12 mouse cellular contexts compared by ENCODE assay signal in the genomic region with DNA sequence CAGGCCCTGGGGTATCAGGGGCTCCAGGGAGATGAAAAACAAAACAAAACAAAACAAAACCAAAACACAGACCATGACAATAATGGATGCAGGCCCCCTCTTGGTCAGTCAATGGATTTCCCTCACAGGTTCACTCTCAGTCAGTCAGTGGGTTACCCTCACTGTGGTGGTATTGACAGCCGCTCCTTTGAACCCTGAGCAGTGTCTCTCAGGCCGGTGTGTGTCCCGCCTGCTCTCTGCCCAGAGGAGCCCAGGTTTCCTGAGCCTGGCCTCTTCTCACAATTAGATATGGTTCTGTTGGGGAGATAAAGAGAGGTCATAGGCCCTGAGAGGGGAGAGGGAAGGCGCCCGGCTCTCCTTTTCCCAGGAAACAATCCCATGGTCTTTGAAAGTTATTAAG.
A peak's percentile ranks its signal among the peaks of the same experiment; 100 is the strongest.
DNase-seq lines count a peak whose midpoint lies in the region; ATAC-seq and TF ChIP-seq lines count a peak whose summit lies in the region.
"Had no signal": no experiment of that assay in that cellular context is flagged by ENCODE, and none has a peak within 500 bp of the region (broad histone marks: within the 10 kb centered on the region; RNA-seq: fewer than 3 reads in every experiment).

No protein-coding gene starts in this region.

- no peak overlapping the region for H3K4me2 ChIP-seq in heart, embryonic 14.5 days (ENCODE audit: low read length)
- H3K4me2 ChIP-seq in lung, embryonic 14.5 days = no peak overlapping the region
- H3K4me2 ChIP-seq in intestine, embryonic 16.5 days (ENCODE audit: low read depth, low read length) = no peak overlapping the region
- no peak overlapping the region for H3K4me2 ChIP-seq in liver, embryonic 16.5 days (ENCODE audit: low read depth, low read length)
- H3K4me2 ChIP-seq: embryonic facial prominence, embryonic 15.5 days; heart, embryonic 15.5 days; hindbrain, embryonic 12.5 days; midbrain, embryonic 12.5 days had no signal

- 16% methylated on average over 5 of the region's 5 CpGs for WGBS in heart, embryonic 14.5 days
- WGBS in lung, embryonic 14.5 days = 40% methylated on average over 5 of the region's 5 CpGs
- WGBS in intestine, embryonic 16.5 days = 35% methylated on average over 5 of the region's 5 CpGs
- WGBS in liver, embryonic 16.5 days (ENCODE audit: insufficient replicate concordance) = 28% methylated on average over 5 of the region's 5 CpGs

- H3K27ac ChIP-seq in heart, embryonic 14.5 days (replicated peaks in 1 of 2; ENCODE audit: control insufficient read depth in 1 of 2, insufficient read depth in 1 of 2, low read depth in 2 of 2, low read length in 2 of 2) = no peak overlapping the region
- no peak overlapping the region for H3K27ac ChIP-seq in lung, embryonic 14.5 days (ENCODE audit: low read depth)
- 0 out of 2 replicates have a peak overlapping the region, but pooled peaks have one; percentile 31 for H3K27ac ChIP-seq in intestine, embryonic 16.5 days (ENCODE audit: low read length)
- no peak overlapping the region for H3K27ac ChIP-seq in liver, embryonic 16.5 days (ENCODE audit: low read length)
- H3K27ac ChIP-seq: embryonic facial prominence, embryonic 15.5 days; gastrocnemius, adult 2 months; heart, embryonic 15.5 days; hindbrain, embryonic 12.5 days; midbrain, embryonic 12.5 days had no signal

- no peaks in the 10 kb centered on the region for H3K36me3 ChIP-seq in heart, embryonic 14.5 days (ENCODE audit: control insufficient read depth, insufficient read depth, low read length)
- H3K36me3 ChIP-seq in lung, embryonic 14.5 days (ENCODE audit: insufficient read depth) = no peaks in the 10 kb centered on the region
- no peaks in the 10 kb centered on the region for H3K36me3 ChIP-seq in intestine, embryonic 16.5 days (ENCODE audit: control insufficient read depth, insufficient read depth, low read length)
- H3K36me3 ChIP-seq in liver, embryonic 16.5 days (ENCODE audit: control insufficient read depth, insufficient read depth) = no peaks in the 10 kb centered on the region
- H3K36me3 ChIP-seq: embryonic facial prominence, embryonic 15.5 days; heart, embryonic 15.5 days; hindbrain, embryonic 12.5 days; midbrain, embryonic 12.5 days had no signal

- 0 out of 2 replicates have a peak overlapping the region, but pooled peaks have one; percentile 25 for H3K9ac ChIP-seq in heart, embryonic 14.5 days (ENCODE audit: low read length)
- H3K9ac ChIP-seq in lung, embryonic 14.5 days = no peak overlapping the region
- no peak overlapping the region for H3K9ac ChIP-seq in intestine, embryonic 16.5 days (ENCODE audit: low read depth, low read length)
- H3K9ac ChIP-seq in liver, embryonic 16.5 days (ENCODE audit: low read depth, low read length) = no peak overlapping the region
- H3K9ac ChIP-seq: embryonic facial prominence, embryonic 15.5 days; heart, embryonic 15.5 days; hindbrain, embryonic 12.5 days; midbrain, embryonic 12.5 days had no signal

- H3K4me1 ChIP-seq in heart, embryonic 14.5 days (ENCODE audit: control insufficient read depth in 2 of 2, insufficient read depth in 2 of 2, low read length in 2 of 2) = peaks cover 9 to 16% of the 10 kb centered on the region in 2 experiments
- 0 out of 2 replicates have a peak, but pooled peaks cover 2% of the 10 kb centered on the region for H3K4me1 ChIP-seq in lung, embryonic 14.5 days (ENCODE audit: insufficient read depth)
- H3K4me1 ChIP-seq in intestine, embryonic 16.5 days (ENCODE audit: control insufficient read depth, insufficient read depth, low read length) = peaks cover 22% of the 10 kb centered on the region
- H3K4me1 ChIP-seq in liver, embryonic 16.5 days (ENCODE audit: control insufficient read depth, low read depth, low read length) = peaks cover 5% of the 10 kb centered on the region

- no peak for TF ChIP-seq CTCF in lung, embryonic 14.5 days (IDR thresholded peaks at IDR 0.05; ENCODE audit: low read depth)

- ATAC-seq in heart, embryonic 14.5 days (ENCODE audit: insufficient number of reproducible peaks, insufficient read depth, low FRiP score, low read depth) = no peak
- ATAC-seq in lung, embryonic 14.5 days (ENCODE audit: insufficient read depth) = peak; percentile 4; the same call in 1 of the 2 replicates
- ATAC-seq in intestine, embryonic 16.5 days = peak; percentile 40
- peak; percentile 17 for ATAC-seq in liver, embryonic 16.5 days (ENCODE audit: low read depth)

- no peak overlapping the region for H3K4me3 ChIP-seq in heart, embryonic 14.5 days (ENCODE audit: control insufficient read depth in 1 of 2, insufficient read depth in 1 of 2, low read depth in 1 of 2, low read length in 2 of 2)
- H3K4me3 ChIP-seq in lung, embryonic 14.5 days (ENCODE audit: low read depth, low read length) = no peak overlapping the region
- H3K4me3 ChIP-seq in intestine, embryonic 16.5 days (ENCODE audit: low read length) = no peak overlapping the region
- H3K4me3 ChIP-seq in liver, embryonic 16.5 days (ENCODE audit: low read depth, low read length) = no peak overlapping the region
- H3K4me3 ChIP-seq: embryonic facial prominence, embryonic 15.5 days; gastrocnemius, adult 2 months; heart, embryonic 15.5 days; hindbrain, embryonic 12.5 days; midbrain, embryonic 12.5 days had no signal

- no peaks in the 10 kb centered on the region for H3K27me3 ChIP-seq in heart, embryonic 14.5 days (ENCODE audit: control insufficient read depth, insufficient read depth, low read length)
- no peaks in the 10 kb centered on the region for H3K27me3 ChIP-seq in lung, embryonic 14.5 days (ENCODE audit: insufficient read depth, low read length)
- no peaks in the 10 kb centered on the region for H3K27me3 ChIP-seq in intestine, embryonic 16.5 days (replicated peaks; ENCODE audit: control insufficient read depth, insufficient read depth, low read length)
- H3K27me3 ChIP-seq in liver, embryonic 16.5 days (ENCODE audit: control insufficient read depth, insufficient read depth, low read depth, low read length) = no peaks in the 10 kb centered on the region
- H3K27me3 ChIP-seq: embryonic facial prominence, embryonic 15.5 days had no signal

- intact Hi-C loops in heart, postnatal 14 days (cut with DNase I) = loop anchor here (1.0 to 5.0 kb wide), 3 partner anchors 35 to 212 kb away; no protein-coding TSS in a partner anchor

- H3K9me3 ChIP-seq in heart, embryonic 14.5 days (ENCODE audit: control insufficient read depth, low read length) = no peaks in the 10 kb centered on the region
- H3K9me3 ChIP-seq in lung, embryonic 14.5 days (ENCODE audit: low read depth, low read length) = no peaks in the 10 kb centered on the region
- no peaks in the 10 kb centered on the region for H3K9me3 ChIP-seq in intestine, embryonic 16.5 days (ENCODE audit: control insufficient read depth, low read length)
- H3K9me3 ChIP-seq in liver, embryonic 16.5 days (replicated peaks; ENCODE audit: control insufficient read depth, low read length) = no peaks in the 10 kb centered on the region
- H3K9me3 ChIP-seq: embryonic facial prominence, embryonic 15.5 days; heart, embryonic 15.5 days; hindbrain, embryonic 12.5 days; midbrain, embryonic 12.5 days had no signal

- DNase-seq in heart, postnatal 14 days = no peak
- no peak for DNase-seq in lung, embryonic 14.5 days
- DNase-seq in lung, adult 18-20 months = no peak
- DNase-seq in frontal cortex, postnatal 36 days (ENCODE audit: low spot score in 2 of 2) = no peak
